Mouse (Mus musculus): ENCODE results near the gene Shroom3. TPM values are rescaled to one million over a fixed set of nuclear protein-coding genes. Genes with fewer than 3 reads are reported as not detected.

The Shroom3 gene
- total and polyA plus RNA-seq, 3 experiments, result 0.04 to 0.11 TPM; not detected in 1

DNA sequence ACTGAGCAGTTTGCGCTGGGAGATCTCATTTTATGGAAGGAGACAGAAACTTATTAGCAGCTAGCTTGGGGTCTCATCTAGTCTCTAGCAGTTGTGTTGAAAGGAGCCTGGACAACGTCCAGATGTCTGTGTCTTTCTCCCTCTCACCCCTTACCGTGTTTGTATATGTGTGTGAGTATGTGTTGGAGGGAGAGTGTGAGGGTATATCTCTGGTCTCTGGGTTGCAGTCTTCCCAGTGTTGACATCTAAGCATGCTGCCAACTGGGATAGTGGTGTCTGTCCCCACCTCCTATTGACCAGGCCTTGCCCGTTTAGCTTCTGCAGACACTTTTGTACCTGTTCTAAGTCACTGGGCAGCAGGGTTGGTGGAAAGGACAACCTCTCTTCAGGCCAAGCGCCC, 207.7 kb downstream of the Shroom3 start:
- TF ChIP-seq ZC3H11A (IDR thresholded peaks at IDR 0.05; ENCODE audit: low read depth, low read length) (no peak), MAX (IDR thresholded peaks at IDR 0.05; ENCODE audit: low read length) (no peak), CHD2 (IDR thresholded peaks at IDR 0.05; ENCODE audit: low read length) (no peak), ETS1 (conservative IDR thresholded peaks at IDR 0.05; ENCODE audit: low read depth, low read length) (no peak), PAX5 (IDR thresholded peaks at IDR 0.05; ENCODE audit: low read length) (no peak), USF1 (IDR thresholded peaks at IDR 0.05; ENCODE audit: low read depth, low read length) (no peak), KAT2A (IDR thresholded peaks at IDR 0.05; ENCODE audit: insufficient replicate concordance, low read length) (no peak), MAZ (IDR thresholded peaks at IDR 0.05; ENCODE audit: low read depth, low read length) (no peak), NELFE (IDR thresholded peaks at IDR 0.05; ENCODE audit: low read depth, low read length) (no peak), MEF2A (IDR thresholded peaks at IDR 0.05; ENCODE audit: borderline replicate concordance, low read depth, low read length) (no peak), TBP (conservative IDR thresholded peaks at IDR 0.05; ENCODE audit: low read depth, low read length) (no peak), HCFC1 (IDR thresholded peaks at IDR 0.05; ENCODE audit: low read depth, low read length) (no peak)
- H3K27ac ChIP-seq (ENCODE audit: insufficient read depth, low read depth), result no peak overlapping the region
- dilution Hi-C loops (cut with MboI; ENCODE audit: extremely low pct_ligation_motif_present, extremely low pct_unique_long_range_greater_than_20kb, low sequenced_read_pairs), result no loop called here
- no peak overlapping the region for H3K4me3 ChIP-seq (replicated peaks in 1 of 3; ENCODE audit: low read depth in 2 of 3, low read length in 2 of 3, poor library complexity in 1 of 3)
- H3K9me3 ChIP-seq (replicated peaks; ENCODE audit: low read length), result no peaks in the 10 kb centered on the region
- H3K9ac ChIP-seq (ENCODE audit: insufficient read depth, low read depth), result no peak overlapping the region
- H3K4me1 ChIP-seq (ENCODE audit: control insufficient read depth in 1 of 2, insufficient read depth in 2 of 2), result peaks cover 1 to 4% of the 10 kb centered on the region in 2 experiments; a peak in 1 of 4 replicates
- no peaks in the 10 kb centered on the region for H3K27me3 ChIP-seq (replicated peaks)
- H3K36me3 ChIP-seq (replicated peaks in 1 of 2; ENCODE audit: control insufficient read depth in 1 of 2, insufficient read depth in 1 of 2, low read length in 1 of 2), result no peaks in the 10 kb centered on the region
- in situ Hi-C loops (cut with MboI; ENCODE audit: low pct_ligation_motif_present, low pct_unique_long_range_greater_than_20kb, low sequenced_read_pairs), result no loop called here
- H3K79me2 ChIP-seq (replicated peaks; ENCODE audit: control insufficient read depth, extremely low read depth, insufficient read depth, poor library complexity, severe bottlenecking), result no peaks in the 10 kb centered on the region
- H3K4me2 ChIP-seq (ENCODE audit: insufficient read depth, low read depth, poor library complexity, severe bottlenecking), result no peak overlapping the region
- no peak for DNase-seq (ENCODE audit: extremely low read depth)

DNA sequence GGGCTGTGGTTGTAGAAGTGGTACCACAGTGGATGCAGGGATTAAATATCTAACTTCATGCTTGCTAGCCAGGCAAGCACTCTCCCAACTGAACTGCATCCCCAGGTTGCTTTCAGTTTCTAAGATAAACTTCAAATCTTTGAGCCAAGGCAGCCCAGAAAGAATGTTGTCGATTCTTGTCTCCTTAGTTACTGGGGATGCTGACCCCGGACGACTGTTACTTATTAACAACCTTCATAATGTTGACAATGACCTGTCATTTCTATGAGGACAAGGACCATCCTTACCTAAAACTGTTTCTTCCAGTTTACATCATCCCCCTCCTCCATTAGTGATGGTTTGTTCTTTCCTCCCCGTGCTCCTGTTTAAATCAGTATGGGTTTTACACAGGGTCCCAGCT, 210.0 kb downstream of the Shroom3 start:
- Histone ChIP-seq H3K27me3 (replicated peaks) (no peaks in the 10 kb centered on the region), H3K36me3 (replicated peaks in 1 of 2; ENCODE audit: control insufficient read depth in 1 of 2, insufficient read depth in 1 of 2, low read length in 1 of 2) (no peaks in the 10 kb centered on the region), H3K4me2 (ENCODE audit: insufficient read depth, low read depth, poor library complexity, severe bottlenecking) (no peak overlapping the region), H3K9ac (ENCODE audit: insufficient read depth, low read depth) (no peak overlapping the region), H3K4me1 (ENCODE audit: control insufficient read depth in 1 of 2, insufficient read depth in 2 of 2) (peaks cover 8 to 14% of the 10 kb centered on the region in 2 experiments; a peak in 3 of 4 replicates), H3K4me3 (replicated peaks in 1 of 3; ENCODE audit: low read depth in 2 of 3, low read length in 2 of 3, poor library complexity in 1 of 3) (no peak overlapping the region), H3K27ac (ENCODE audit: insufficient read depth, low read depth) (no peak overlapping the region), H3K9me3 (replicated peaks; ENCODE audit: low read length) (peaks cover 2% of the 10 kb centered on the region), H3K79me2 (replicated peaks; ENCODE audit: control insufficient read depth, extremely low read depth, insufficient read depth, poor library complexity, severe bottlenecking) (no peaks in the 10 kb centered on the region)
- in situ Hi-C loops (cut with MboI; ENCODE audit: low pct_ligation_motif_present, low pct_unique_long_range_greater_than_20kb, low sequenced_read_pairs), result no loop called here
- dilution Hi-C loops (cut with MboI; ENCODE audit: extremely low pct_ligation_motif_present, extremely low pct_unique_long_range_greater_than_20kb, low sequenced_read_pairs), result no loop called here
- TF ChIP-seq RCOR1 (conservative IDR thresholded peaks at IDR 0.05; ENCODE audit: low read depth, low read length) (no peak), MEF2A (IDR thresholded peaks at IDR 0.05; ENCODE audit: borderline replicate concordance, low read depth, low read length) (no peak), POLR2AphosphoS2 (IDR thresholded peaks at IDR 0.05; ENCODE audit: low read depth, low read length) (no peak), MAX (IDR thresholded peaks at IDR 0.05; ENCODE audit: low read length) (no peak), SIN3A (IDR thresholded peaks at IDR 0.05; ENCODE audit: low read length) (no peak), PAX5 (IDR thresholded peaks at IDR 0.05; ENCODE audit: low read length) (no peak), NELFE (IDR thresholded peaks at IDR 0.05; ENCODE audit: low read depth, low read length) (no peak), CTCF (conservative IDR thresholded peaks at IDR 0.05 in 1 of 2, IDR thresholded peaks at IDR 0.05 in 1 of 2; ENCODE audit: low read depth in 2 of 2, low read length in 2 of 2) (no peak), IRF4 (IDR thresholded peaks at IDR 0.05; ENCODE audit: low read depth, low read length) (no peak), KAT2A (IDR thresholded peaks at IDR 0.05; ENCODE audit: insufficient replicate concordance, low read length) (no peak), CHD1 (IDR thresholded peaks at IDR 0.05; ENCODE audit: low read depth, low read length) (no peak), NRF1 (IDR thresholded peaks at IDR 0.05; ENCODE audit: low read depth, low read length) (no peak), RAD21 (IDR thresholded peaks at IDR 0.05; ENCODE audit: low read depth, low read length) (no peak), TBP (conservative IDR thresholded peaks at IDR 0.05; ENCODE audit: low read depth, low read length) (no peak), MXI1 (IDR thresholded peaks at IDR 0.05; ENCODE audit: low read depth, low read length) (no peak), ETS1 (conservative IDR thresholded peaks at IDR 0.05; ENCODE audit: low read depth, low read length) (no peak), UBTF (IDR thresholded peaks at IDR 0.05; ENCODE audit: low read depth, low read length) (no peak), SMC3 (IDR thresholded peaks at IDR 0.05; ENCODE audit: low read depth, low read length) (no peak), USF2 (conservative IDR thresholded peaks at IDR 0.05; ENCODE audit: low read depth, low read length) (no peak), MAZ (IDR thresholded peaks at IDR 0.05; ENCODE audit: low read depth, low read length) (no peak)
- DNase-seq (ENCODE audit: extremely low read depth), result no peak
